Mouse (Mus musculus): Measurements from ENCODE around the gene Tlr9.

Gene Tlr9

DNA sequence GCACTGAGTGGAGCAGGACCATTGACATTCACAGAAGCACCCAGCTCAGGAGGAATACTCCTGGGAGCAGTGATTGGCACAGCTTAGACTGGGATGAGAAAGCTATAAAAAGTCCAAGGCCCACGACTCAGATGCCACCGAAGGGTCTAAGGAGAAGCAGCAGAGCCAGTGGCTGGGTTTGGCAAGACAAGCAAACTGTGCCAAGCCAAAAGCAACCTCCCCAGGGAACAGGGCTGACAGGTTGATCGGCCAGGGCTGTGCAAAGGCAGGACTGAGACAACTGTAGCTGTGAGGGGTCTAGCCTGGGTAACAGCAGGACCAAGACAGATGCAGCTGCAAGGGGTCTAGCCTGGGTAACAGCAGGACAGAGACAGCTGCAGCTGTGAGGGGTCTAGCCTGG lies 10.6 kb downstream of the Tlr9 start:
- no peak for DNase-seq (ENCODE audit: low read depth, low spot score)

- no peak for DNase-seq (ENCODE audit: low read depth, low spot score)
These were observed 11.6 kb downstream of the Tlr9 start for GRCm38 (mm10) chr9:106233953-106234352.

GRCm38 (mm10) chr9:106235194-106235830 lies 12.9 kb downstream of the Tlr9 start:
- no peak for DNase-seq (ENCODE audit: low read depth, low spot score)

GRCm38 (mm10) chr9:106236156-106236817 lies 13.9 kb downstream of the Tlr9 start:
- DNase-seq (ENCODE audit: low read depth, low spot score), result no peak

DNA sequence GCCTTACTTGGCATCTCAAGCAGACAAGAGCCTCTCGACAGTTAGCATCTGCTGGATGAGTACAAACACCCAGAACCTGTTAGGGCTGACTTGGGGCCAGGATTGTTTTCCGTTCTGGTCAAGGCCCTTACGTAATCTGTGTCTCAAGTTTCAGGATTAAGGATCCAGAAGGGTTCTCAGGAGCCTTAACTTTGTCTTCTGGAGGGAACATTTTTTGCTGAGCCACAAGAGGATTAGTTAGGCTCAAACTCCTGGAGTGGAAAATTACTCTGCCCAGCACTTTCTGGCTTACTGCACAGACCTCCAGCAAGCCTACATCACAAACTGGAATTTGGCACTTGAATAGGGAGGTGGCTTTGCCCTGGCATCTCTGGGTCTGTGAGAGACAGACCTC lies 14.4 kb downstream of the Tlr9 start:
- no peak for DNase-seq (ENCODE audit: low read depth, low spot score)

- DNase-seq (ENCODE audit: low read depth, low spot score), result no peak
These were observed 15.0 kb downstream of the Tlr9 start for GRCm38 (mm10) chr9:106237401-106237800.

DNA sequence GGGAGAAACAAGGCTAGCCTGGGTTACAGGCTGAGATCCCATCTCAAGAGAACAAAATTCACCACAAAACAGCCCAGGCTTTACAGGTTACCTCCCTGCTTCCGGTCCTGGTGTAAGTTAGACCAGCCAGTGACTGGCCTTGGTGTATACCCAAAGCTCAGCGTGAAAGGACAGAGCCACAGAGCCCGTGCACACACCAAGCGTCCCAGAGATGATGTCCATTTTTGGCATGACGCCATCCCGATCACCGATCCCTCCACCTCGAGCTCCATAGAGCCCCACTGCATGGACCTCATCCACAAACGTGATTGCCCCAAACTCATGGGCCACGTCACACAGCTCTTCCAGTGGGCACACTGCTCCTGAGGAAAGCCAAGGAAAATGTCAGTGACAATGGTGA lies 15.5 kb downstream of the Tlr9 start:
- DNase-seq (ENCODE audit: low read depth, low spot score), result no peak

DNA sequence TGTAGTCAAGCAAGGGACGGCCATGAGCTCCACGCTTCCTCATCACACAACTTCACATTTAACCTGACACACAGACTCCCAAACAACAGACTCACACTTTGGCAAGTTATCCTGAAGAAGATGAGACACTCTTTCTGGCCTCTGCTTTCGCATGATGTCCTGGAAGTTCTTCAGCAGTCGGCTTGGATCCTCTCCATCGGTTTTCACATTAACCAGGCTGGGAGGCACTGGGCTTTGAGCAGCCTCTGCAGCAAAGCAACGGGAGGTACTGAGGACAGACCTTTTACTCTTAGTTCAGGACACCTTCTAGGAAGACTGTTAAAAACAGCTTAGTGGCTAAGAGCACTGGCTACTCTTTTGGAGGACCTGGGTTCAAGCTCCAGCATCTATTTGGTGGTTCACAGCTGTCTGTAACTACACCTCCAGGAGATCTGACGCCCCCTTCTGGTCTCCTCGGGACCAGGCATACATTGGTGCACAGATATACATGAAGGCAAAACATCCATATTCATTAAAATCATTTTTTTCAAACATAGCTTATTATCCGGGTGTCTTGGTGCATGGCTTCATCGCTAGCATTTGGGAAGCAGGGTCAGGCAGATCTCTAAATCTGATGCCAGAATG lies 19.3 kb downstream of the Tlr9 start:
- no peak for DNase-seq (ENCODE audit: low read depth, low spot score)

DNA sequence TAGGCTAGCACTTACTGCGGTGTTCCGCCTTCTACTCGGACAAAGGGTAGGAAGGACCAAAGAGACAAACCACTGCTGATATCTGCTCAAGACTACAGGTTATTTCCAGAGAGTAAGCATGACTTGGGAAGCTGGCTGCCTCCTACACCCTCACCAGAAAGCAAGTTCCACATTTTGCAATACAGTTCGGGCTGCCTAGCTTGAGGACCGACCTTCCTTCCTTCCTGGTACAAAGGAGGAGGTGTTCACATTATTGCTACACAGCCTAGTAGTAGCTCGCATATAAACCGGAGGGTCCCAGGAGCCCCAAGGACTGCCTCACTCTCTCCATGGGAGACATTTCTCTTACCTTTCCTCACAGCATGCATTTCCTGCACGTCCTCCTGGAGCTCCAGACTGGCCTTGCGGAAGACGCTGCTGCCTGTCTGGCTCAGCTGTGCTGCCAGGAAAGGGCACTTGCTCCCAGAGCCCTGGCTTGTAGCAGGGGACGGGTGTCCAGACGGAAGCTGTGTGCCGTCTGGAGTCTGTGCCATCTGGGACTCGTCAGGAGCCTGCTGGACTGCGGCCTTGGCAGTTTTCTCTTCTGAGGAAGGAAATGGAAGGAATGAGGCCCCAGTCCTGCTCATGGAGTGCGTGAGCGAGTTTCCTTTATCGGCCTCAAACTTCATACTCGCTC lies 20.6 kb downstream of the Tlr9 start:
- no peak for DNase-seq (ENCODE audit: low read depth, low spot score)

GRCm38 (mm10) chr9:106249550-106249949 lies 27.2 kb downstream of the Tlr9 start:
- DNase-seq (ENCODE audit: low read depth, low spot score), result no peak

DNA sequence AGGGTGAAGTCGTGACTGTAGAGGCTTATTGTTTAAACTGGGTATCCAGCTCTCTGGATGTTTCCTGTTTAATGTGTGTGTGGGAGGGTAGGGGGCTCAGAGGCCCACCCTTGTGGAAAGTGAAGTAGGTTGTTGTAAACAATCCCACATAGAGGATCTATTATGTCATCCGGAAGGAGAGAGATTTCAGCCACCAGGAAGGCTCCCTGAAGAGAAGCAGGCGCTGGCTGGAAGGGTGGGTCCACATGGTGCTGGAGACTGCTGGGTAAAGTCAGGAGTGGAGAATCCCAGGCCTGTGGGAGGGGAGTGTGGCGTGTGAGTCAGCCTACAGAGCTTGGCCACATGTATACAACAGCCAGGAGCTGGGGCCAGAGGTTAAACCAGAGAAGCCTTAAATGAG lies 27.8 kb downstream of the Tlr9 start:
- DNase-seq (ENCODE audit: low read depth, low spot score), result no peak

- no peak for DNase-seq (ENCODE audit: low read depth, low spot score)
These were observed 28.7 kb downstream of the Tlr9 start for GRCm38 (mm10) chr9:106251066-106251465.

DNA sequence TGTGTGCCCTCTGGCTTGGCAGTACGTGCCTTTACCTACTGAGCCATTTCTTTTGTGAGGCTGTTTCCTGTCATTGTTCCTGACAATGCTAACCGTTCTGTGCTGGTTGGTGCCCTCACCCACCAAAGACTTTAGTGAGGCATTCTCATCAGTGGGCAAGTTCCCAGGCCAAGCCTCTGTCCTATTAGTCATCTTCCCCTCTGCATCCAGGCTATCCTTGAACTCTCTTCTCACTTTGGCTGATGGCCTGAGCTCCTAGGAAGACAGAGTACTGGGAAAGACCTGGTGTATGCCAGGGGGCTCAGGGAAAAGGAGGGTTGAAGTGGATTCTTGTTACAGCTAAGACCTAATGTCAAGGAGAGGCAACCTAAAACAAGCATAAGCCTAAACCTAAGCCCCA lies 31.6 kb downstream of the Tlr9 start:
- no peak for DNase-seq (ENCODE audit: low read depth, low spot score)

DNA sequence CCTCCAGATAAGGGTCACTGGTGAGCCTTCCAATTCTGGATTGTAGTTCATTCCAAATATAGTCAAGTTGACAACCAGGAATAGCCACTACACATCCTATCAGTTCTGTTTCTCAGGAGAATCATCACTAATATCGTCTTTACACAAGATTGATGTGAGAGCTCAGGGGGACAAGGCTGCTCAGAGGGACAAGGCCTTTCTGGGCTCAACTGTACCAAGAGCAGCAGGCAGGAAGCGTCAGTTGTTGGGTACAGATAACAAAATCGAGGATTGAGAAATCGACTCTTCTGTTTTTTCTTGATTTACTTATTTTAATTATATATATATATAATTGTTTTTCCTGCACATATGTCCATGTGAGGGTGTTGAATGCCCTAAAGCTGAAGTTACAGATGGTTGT lies 36.0 kb downstream of the Tlr9 start:
- no peak for DNase-seq (ENCODE audit: low read depth, low spot score)

- no peak for DNase-seq (ENCODE audit: low read depth, low spot score)
These were observed 36.6 kb downstream of the Tlr9 start for GRCm38 (mm10) chr9:106258990-106259389.

DNA sequence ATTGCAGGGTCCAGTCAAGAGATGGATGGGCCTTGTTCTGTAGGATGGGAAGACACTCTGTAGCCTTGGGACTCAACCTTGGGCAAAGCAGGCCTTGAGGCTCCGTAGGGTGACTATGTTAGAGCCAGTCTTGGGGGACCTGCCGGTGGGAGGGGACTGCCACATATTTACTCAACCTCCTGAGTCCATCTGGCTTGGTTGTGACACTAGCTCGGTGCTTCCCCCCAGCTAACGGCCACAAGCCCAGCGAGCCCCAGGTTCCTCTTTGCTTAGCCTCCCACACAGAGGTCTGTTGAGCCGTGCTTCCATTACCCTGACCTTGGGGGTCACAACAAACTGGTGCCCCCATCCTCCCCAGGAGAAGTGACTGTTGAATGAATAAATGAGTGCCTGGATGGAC lies 38.7 kb downstream of the Tlr9 start:
- no peak for DNase-seq (ENCODE audit: low read depth, low spot score)

- DNase-seq (ENCODE audit: low read depth, low spot score), result no peak
These were observed 39.1 kb downstream of the Tlr9 start for GRCm38 (mm10) chr9:106261491-106261890.

GRCm38 (mm10) chr9:106262075-106262474 lies 39.7 kb downstream of the Tlr9 start:
- DNase-seq (ENCODE audit: low read depth, low spot score), result no peak

DNA sequence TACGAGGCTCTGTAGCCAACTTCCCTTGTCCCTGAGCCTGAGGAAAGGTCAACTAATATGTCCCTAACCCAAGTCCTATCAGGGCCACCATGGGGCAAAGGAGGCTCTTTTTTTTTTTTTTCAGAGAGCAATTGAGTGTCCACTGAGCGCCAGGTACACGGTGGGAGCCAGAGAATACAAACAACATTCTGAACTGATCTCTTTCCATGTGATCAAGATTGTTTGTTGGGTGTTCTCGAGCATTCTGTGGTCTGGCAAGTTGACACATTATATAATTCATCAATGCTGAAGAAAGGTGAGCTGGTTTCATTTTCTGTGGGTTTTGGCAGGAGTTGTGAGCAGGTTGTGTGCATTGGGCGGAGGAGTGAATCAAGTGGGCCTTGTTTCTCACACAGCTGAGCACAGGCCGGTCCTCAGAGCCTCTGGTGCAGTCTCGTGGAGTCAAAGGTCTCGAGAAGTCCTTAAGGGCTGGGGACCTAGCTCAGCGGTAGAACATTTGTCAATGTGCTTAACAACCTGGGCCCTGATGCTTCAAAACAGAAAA lies 41.1 kb downstream of the Tlr9 start:
- DNase-seq (ENCODE audit: low read depth, low spot score), result no peak

DNA sequence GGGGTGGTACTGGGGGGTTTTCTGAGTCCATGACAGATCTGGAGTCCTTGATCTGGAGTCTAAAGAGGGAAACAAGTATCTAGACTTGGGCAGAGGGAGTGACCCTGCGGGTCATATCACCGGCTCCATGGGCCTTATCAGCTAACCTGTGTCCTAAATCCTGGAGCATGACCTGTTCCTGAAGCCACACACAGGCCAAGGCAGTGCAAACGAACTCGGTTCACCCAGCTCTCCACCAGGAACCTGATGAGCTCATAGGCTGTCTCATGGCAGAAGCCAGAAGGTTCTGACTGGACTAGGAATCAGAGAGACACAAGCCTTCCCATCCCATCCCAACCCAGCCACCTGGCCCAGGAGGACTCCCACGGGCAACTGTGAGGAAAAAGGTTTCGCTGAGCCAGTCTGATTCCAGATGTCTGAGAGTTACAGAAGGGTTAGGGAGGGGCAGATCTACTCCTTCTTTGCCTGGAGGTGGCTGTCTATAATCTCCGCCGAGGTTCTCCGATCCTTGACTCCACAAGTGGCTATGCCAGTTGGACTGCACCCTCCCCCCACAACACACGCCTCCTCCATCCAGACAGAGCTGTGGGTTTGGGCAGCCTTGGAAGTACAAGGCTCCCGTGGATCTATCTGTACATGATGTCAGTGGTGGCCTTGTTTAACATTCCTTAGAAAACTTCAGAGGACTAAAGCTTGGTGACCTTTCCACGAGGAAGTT lies 43.1 kb downstream of the Tlr9 start:
- DNase-seq (ENCODE audit: low read depth, low spot score), result no peak

GRCm38 (mm10) chr9:106266936-106267657 lies 44.7 kb downstream of the Tlr9 start:
- no peak for DNase-seq (ENCODE audit: low read depth, low spot score)
